Mouse (Mus musculus) right cerebral cortex, postnatal 25 days (tissue): ENCODE results near the gene Tigar.
A peak's percentile ranks its signal among the peaks of the same experiment; 100 is the strongest.

Experiments used
- DNase-seq: peaks from one replicate; pipeline ENCODE4 v3.0.0; 2022

Gene Tigar

GRCm38 (mm10) chr6:127079867-127080731 lies 29.3 kb downstream of the Tigar start:
- peak; percentile 79 for DNase-seq

GRCm38 (mm10) chr6:127072817-127073216 lies 36.5 kb downstream of the Tigar start, which contains the start of gene Fgf23:
TSS of gene Fgf23 (plus strand) at chr6:127072902.
- no peak for DNase-seq

GRCm38 (mm10) chr6:127064815-127065214 lies 44.5 kb downstream of the Tigar start:
- DNase-seq = no peak

- no peak for DNase-seq
These were observed 45.4 kb downstream of the Tigar start for GRCm38 (mm10) chr6:127063915-127064314.

GRCm38 (mm10) chr6:127059975-127060374 lies 49.4 kb downstream of the Tigar start:
- no peak for DNase-seq

- no peak for DNase-seq
These were observed 52.3 kb downstream of the Tigar start for GRCm38 (mm10) chr6:127056990-127057588.

GRCm38 (mm10) chr6:127050847-127051246 lies 58.5 kb downstream of the Tigar start:
- no peak for DNase-seq

GRCm38 (mm10) chr6:127044909-127045308 lies 64.4 kb downstream of the Tigar start:
- DNase-seq = no peak
